Mouse (Mus musculus): ENCODE results near the gene BC025446. TPM values are rescaled to one million over a fixed set of nuclear protein-coding genes. Genes with fewer than 3 reads are reported as not detected.

Gene BC025446
- total and polyA plus RNA-seq, 3 experiments, result not detected

GRCm38 (mm10) chr15:75271891-75272290 lies 55.7 kb downstream of the BC025446 start:
- 54% methylated on average over 3 of the region's 3 CpGs for WGBS
- no peaks in the 10 kb centered on the region for H3K79me2 ChIP-seq (replicated peaks; ENCODE audit: control insufficient read depth, insufficient read depth, low read length)
- H3K4me3 ChIP-seq, result no peak overlapping the region
- H3K27ac ChIP-seq, result no peak overlapping the region
- DNase-seq, result no peak
- no peak for TF ChIP-seq CTCF (IDR thresholded peaks at IDR 0.05)
- TF ChIP-seq EP300 (IDR thresholded peaks at IDR 0.05; ENCODE audit: insufficient read depth, low read depth, low read length), result no peak
- no peak for TF ChIP-seq POLR2A (IDR thresholded peaks at IDR 0.05; ENCODE audit: insufficient read depth, low read depth, low read length)
- H3K4me1 ChIP-seq (ENCODE audit: control insufficient read depth, insufficient read depth, low read length), result no peaks in the 10 kb centered on the region
- no peaks in the 10 kb centered on the region for H3K27me3 ChIP-seq (ENCODE audit: control insufficient read depth, insufficient read depth, low read length)
- intact Hi-C loops (cut with DNase I), result no loop called here
- no peaks in the 10 kb centered on the region for H3K36me3 ChIP-seq (ENCODE audit: control insufficient read depth, insufficient read depth, low read length)
- no peak overlapping the region for H3K9ac ChIP-seq (ENCODE audit: low read depth, low read length)

Other genes starting within 250 kb of the BC025446 start
- under 1 TPM; 0.29 to 0.39 TPM for gene Ly6i, start 232.9 kb upstream of the BC025446 start, total RNA-seq (2021)
- 0.20 TPM in 1 of 2 replicates, not detected in the other for gene Ly6i, start 232.9 kb upstream of the BC025446 start, polyA plus RNA-seq (2012; rRNA removed)
- gene Ly6a, start 218.3 kb upstream of the BC025446 start, total RNA-seq (2021), result 100 to 1,000 TPM; 132 to 142 TPM
- 204 and 233 TPM in 2 replicates for gene Ly6a, start 218.3 kb upstream of the BC025446 start, polyA plus RNA-seq (2012; rRNA removed)
- gene Ly6c1, start 167.5 kb upstream of the BC025446 start, total RNA-seq (2021), result 100 to 1,000 TPM; 229 to 273 TPM
- 596 and 653 TPM in 2 replicates for gene Ly6c1, start 167.5 kb upstream of the BC025446 start, polyA plus RNA-seq (2012; rRNA removed)
- gene Ly6c2, start 104.4 kb upstream of the BC025446 start, total RNA-seq (2021), result 1 to 10 TPM; 6.5 to 7.5 TPM
- 2.4 and 6.1 TPM in 2 replicates for gene Ly6c2, start 104.4 kb upstream of the BC025446 start, polyA plus RNA-seq (2012; rRNA removed)
- gene Ly6g, start 61.1 kb upstream of the BC025446 start, total RNA-seq (2021), result not detected
- gene Ly6g, start 61.1 kb upstream of the BC025446 start, polyA plus RNA-seq (2012; rRNA removed), result not detected in 2 replicates
- gene Ly6f, start 52.0 kb downstream of the BC025446 start, total RNA-seq (2021), result not detected
- not detected in 2 replicates for gene Ly6f, start 52.0 kb downstream of the BC025446 start, polyA plus RNA-seq (2012; rRNA removed)

All from heart, adult 2 months (tissue).